In the genomic region with DNA sequence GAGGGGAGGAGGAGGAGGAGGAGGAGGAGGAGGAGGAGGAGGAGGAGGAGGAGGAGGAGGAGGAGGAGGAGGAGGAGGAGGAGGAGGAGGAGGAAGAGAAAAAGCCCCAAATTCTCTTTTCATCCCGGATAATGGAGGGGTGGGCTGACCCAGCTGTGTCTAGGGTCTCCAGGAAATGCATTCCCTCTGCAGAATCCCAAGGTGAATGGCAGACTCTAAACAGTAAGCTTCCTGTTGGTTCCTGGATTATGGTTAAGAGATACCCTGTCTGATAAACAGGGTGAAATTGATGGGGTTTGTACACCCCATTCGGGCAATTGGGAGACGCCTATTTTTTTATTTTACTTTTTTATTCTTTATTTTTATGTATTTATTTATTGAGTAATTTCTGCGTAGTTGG, we compare ENCODE assay signal across 9 mouse cellular contexts. TPM values are rescaled to one million over a fixed set of nuclear protein-coding genes. Genes with fewer than 3 reads are reported as not detected.
DNase-seq lines count a peak whose midpoint lies in the region; ATAC-seq and TF ChIP-seq lines count a peak whose summit lies in the region.
"Had no signal": no experiment of that assay in that cellular context is flagged by ENCODE, and none has a peak within 500 bp of the region (broad histone marks: within the 10 kb centered on the region; RNA-seq: fewer than 3 reads in every experiment).

No protein-coding gene starts in this region.

- no peaks in the 10 kb centered on the region for H3K4me1 ChIP-seq in kidney, embryonic 14.5 days (ENCODE audit: control insufficient read depth, insufficient read depth, low read length)
- no peaks in the 10 kb centered on the region for H3K4me1 ChIP-seq in embryonic fibroblast, embryonic 13.5 days (ENCODE audit: control insufficient read depth, insufficient read depth, low read length)
- H3K4me1 ChIP-seq in hindbrain, embryonic 13.5 days (replicated peaks), result no peaks in the 10 kb centered on the region
- H3K4me1 ChIP-seq in midbrain, postnatal 0 days (ENCODE audit: insufficient read depth, low read length), result no peaks in the 10 kb centered on the region
- H3K4me1 ChIP-seq: limb, embryonic 13.5 days had no signal

- no peak for DNase-seq in kidney, postnatal 10 days
- no peak for DNase-seq in midbrain, postnatal 0 days (ENCODE audit: low spot score)
- DNase-seq in lung, postnatal 14 days, result no peak
- DNase-seq in heart, postnatal 14 days, result no peak

- no peak for TF ChIP-seq POLR2A in embryonic fibroblast, embryonic 13.5 days (IDR thresholded peaks at IDR 0.05; ENCODE audit: low read depth, low read length)

- no peaks in the 10 kb centered on the region for H3K9me3 ChIP-seq in kidney, embryonic 14.5 days (ENCODE audit: control insufficient read depth, low read length)
- H3K9me3 ChIP-seq in hindbrain, embryonic 13.5 days, result no peaks in the 10 kb centered on the region
- H3K9me3 ChIP-seq in midbrain, postnatal 0 days (ENCODE audit: low read length), result no peaks in the 10 kb centered on the region
- H3K9me3 ChIP-seq: limb, embryonic 13.5 days had no signal

- H3K36me3 ChIP-seq in kidney, embryonic 14.5 days (ENCODE audit: control insufficient read depth, insufficient read depth, low read length), result no peaks in the 10 kb centered on the region
- H3K36me3 ChIP-seq in hindbrain, embryonic 13.5 days, result no peaks in the 10 kb centered on the region
- H3K36me3 ChIP-seq in midbrain, postnatal 0 days (ENCODE audit: insufficient read depth, low read length), result no peaks in the 10 kb centered on the region
- H3K36me3 ChIP-seq: limb, embryonic 13.5 days had no signal

- no peak overlapping the region for H3K27ac ChIP-seq in kidney, embryonic 14.5 days (ENCODE audit: low read depth, low read length)
- H3K27ac ChIP-seq in embryonic fibroblast, embryonic 13.5 days (ENCODE audit: insufficient read depth, low read length), result no peak overlapping the region
- no peak overlapping the region for H3K27ac ChIP-seq in hindbrain, embryonic 13.5 days
- no peak overlapping the region for H3K27ac ChIP-seq in midbrain, postnatal 0 days (ENCODE audit: low read depth, low read length)

- TF ChIP-seq CTCF in embryonic fibroblast, embryonic 13.5 days (IDR thresholded peaks at IDR 0.05; ENCODE audit: borderline replicate concordance, insufficient read depth, low read length), result no peak
- TF ChIP-seq CTCF in midbrain, postnatal 0 days (IDR thresholded peaks at IDR 0.05), result no peak

- WGBS in kidney, embryonic 14.5 days, result 73% methylated on average over 4 of the region's 4 CpGs
- WGBS in hindbrain, embryonic 13.5 days, result 73% methylated on average over 4 of the region's 4 CpGs
- WGBS in midbrain, postnatal 0 days, result 72% methylated on average over 4 of the region's 4 CpGs

- H3K4me3 ChIP-seq in kidney, embryonic 14.5 days (ENCODE audit: low read length), result peak overlapping the region; percentile 56; the same call in 1 of the 2 replicates
- peak overlapping the region; percentile 27; the same call in 1 of the 2 replicates for H3K4me3 ChIP-seq in embryonic fibroblast, embryonic 13.5 days (ENCODE audit: insufficient read depth, low read length)
- H3K4me3 ChIP-seq in hindbrain, embryonic 13.5 days, result no peak overlapping the region
- H3K4me3 ChIP-seq in midbrain, postnatal 0 days (ENCODE audit: low read depth, low read length), result no peak overlapping the region

- intact Hi-C loops in heart, postnatal 14 days (cut with DNase I), result loop anchor here (5.0 to 10.0 kb wide), 2 partner anchors 103 to 241 kb away; a partner anchor contains a TSS

- H3K4me2 ChIP-seq in kidney, embryonic 14.5 days (replicated peaks; ENCODE audit: low read depth, low read length), result no peak overlapping the region
- peak overlapping the region; percentile 37; the same call in 1 of the 2 replicates for H3K4me2 ChIP-seq in hindbrain, embryonic 13.5 days
- peak overlapping the region; percentile 38 for H3K4me2 ChIP-seq in midbrain, postnatal 0 days (ENCODE audit: low read depth, low read length, poor library complexity, severe bottlenecking)

- ATAC-seq in kidney, embryonic 14.5 days (ENCODE audit: low FRiP score, low TSS enrichment), result no peak
- ATAC-seq in hindbrain, embryonic 13.5 days (ENCODE audit: low FRiP score), result no peak
- no peak for ATAC-seq in midbrain, postnatal 0 days (ENCODE audit: low FRiP score)

- no peak overlapping the region for H3K9ac ChIP-seq in kidney, embryonic 14.5 days (ENCODE audit: low read depth, low read length)
- no peak overlapping the region for H3K9ac ChIP-seq in hindbrain, embryonic 13.5 days
- H3K9ac ChIP-seq in midbrain, postnatal 0 days (replicated peaks; ENCODE audit: low read length, poor library complexity, severe bottlenecking), result no peak overlapping the region

- H3K27me3 ChIP-seq in kidney, embryonic 14.5 days (ENCODE audit: control insufficient read depth, insufficient read depth, low read length), result no peaks in the 10 kb centered on the region
- no peaks in the 10 kb centered on the region for H3K27me3 ChIP-seq in hindbrain, embryonic 13.5 days
- H3K27me3 ChIP-seq in midbrain, postnatal 0 days (ENCODE audit: insufficient read depth, low read length), result no peaks in the 10 kb centered on the region
- H3K27me3 ChIP-seq: limb, embryonic 13.5 days had no signal

RNA-seq across cellular contexts. Expression of a gene that starts 1.0 kb away (rescaled TPM):
- polyA plus RNA-seq in kidney, embryonic 14.5 days (2014; fragmentation: Nextera tagmentation; extraction: Ambion mirVana), result 12.9 and 15.7 TPM in 2 replicates
- 18.8 and 21.3 TPM in 2 replicates for polyA plus RNA-seq in embryonic fibroblast, embryonic 13.5 days (2011; ENCODE audit: insufficient read length, low read depth, missing spikeins)
- 6.9 and 7.3 TPM in 2 replicates for polyA plus RNA-seq in hindbrain, embryonic 13.5 days (2015; fragmentation: Nextera tagmentation; extraction: Ambion mirVana)
- 3.7 and 6.0 TPM in 2 replicates for total RNA-seq in midbrain, postnatal 0 days (2014; rRNA removed)
- polyA plus RNA-seq in midbrain, postnatal 0 days (2015; fragmentation: Nextera tagmentation; extraction: Ambion mirVana), result 6.5 and 7.9 TPM in 2 replicates
- total RNA-seq in heart, postnatal 14 days (2021), result 10 to 100 TPM in 1 of 2 experiments, 1 to 10 TPM in 1; 9.9 to 10.9 TPM

RNA-seq across cellular contexts. Expression of a gene that starts 54.4 kb away (rescaled TPM):
- 0.24 and 0.38 TPM in 2 replicates for polyA plus RNA-seq in kidney, embryonic 14.5 days (2014; fragmentation: Nextera tagmentation; extraction: Ambion mirVana)
- polyA plus RNA-seq in embryonic fibroblast, embryonic 13.5 days (2011; ENCODE audit: insufficient read length, low read depth, missing spikeins), result 0.15 and 0.21 TPM in 2 replicates
- polyA plus RNA-seq in hindbrain, embryonic 13.5 days (2015; fragmentation: Nextera tagmentation; extraction: Ambion mirVana), result 0.29 and 0.34 TPM in 2 replicates
- 0.19 and 0.38 TPM in 2 replicates for total RNA-seq in midbrain, postnatal 0 days (2014; rRNA removed)
- polyA plus RNA-seq in midbrain, postnatal 0 days (2015; fragmentation: Nextera tagmentation; extraction: Ambion mirVana), result 0.48 and 0.64 TPM in 2 replicates
- under 1 TPM; 0.14 to 0.15 TPM for total RNA-seq in heart, postnatal 14 days (2021)
- total RNA-seq: megakaryocyte progenitor cell, adult 5-6 weeks had no signal

Comparison
In these comparisons a context has a peak if more than half of its experiments do, and no peak if none do; other contexts are left out.
1. H3K4me3 ChIP-seq: peak in kidney, embryonic 14.5 days (single experiment) and embryonic fibroblast, embryonic 13.5 days (single experiment); none in hindbrain, embryonic 13.5 days (single experiment) and midbrain, postnatal 0 days (single experiment).